Mouse (Mus musculus) cerebellum, adult 18-20 months (tissue): ENCODE data around the gene Ufd1.
"Not testable (repeated sequence)": the region's sequence is repeated elsewhere in the genome, so short reads cannot be mapped to it uniquely, and the experiment has no call there.

Source experiments
- DNase-seq, 2 experiments: peaks; one replicate each; pipeline ENCODE4 v3.0.0; 2021

Ufd1 gene

GRCm38 (mm10) chr16:18812385-18812910, 869 bp downstream of the Ufd1 start:
- DNase-seq, result no peak

GRCm38 (mm10) chr16:18822356-18822755, 10.8 kb downstream of the Ufd1 start:
- no peak for DNase-seq

- DNase-seq, result no peak
Observed at GRCm38 (mm10) chr16:18822925-18823324, 11.3 kb downstream of the Ufd1 start.

- no peak for DNase-seq
Observed at GRCm38 (mm10) chr16:18828630-18829029, 17.1 kb downstream of the Ufd1 start.

- DNase-seq, result no peak
Observed at GRCm38 (mm10) chr16:18829102-18829501, 17.5 kb downstream of the Ufd1 start.

- DNase-seq, result no peak
Observed at GRCm38 (mm10) chr16:18833486-18833885, 21.9 kb downstream of the Ufd1 start.

GRCm38 (mm10) chr16:18836073-18836467, 24.5 kb downstream of the Ufd1 start:
- no peak for DNase-seq

GRCm38 (mm10) chr16:18836468-18837208, 25.1 kb downstream of the Ufd1 start, which contains the start of the genes 2510002D24Rik and Gm28539:
TSS of gene 2510002D24Rik (plus strand) at chr16:18836578.
TSS of gene Gm28539 (plus strand) at chr16:18836584.
- peak; percentile 96 to 98 for DNase-seq

GRCm38 (mm10) chr16:18838346-18838745, 26.8 kb downstream of the Ufd1 start:
- DNase-seq, result no peak

- DNase-seq, result no peak
Observed at GRCm38 (mm10) chr16:18846301-18846820, 34.8 kb downstream of the Ufd1 start.

- not testable (repeated sequence) for DNase-seq
Observed at GRCm38 (mm10) chr16:18849521-18850190, 38.1 kb downstream of the Ufd1 start.

- peak; percentile 61 to 68 for DNase-seq
Observed at GRCm38 (mm10) chr16:18858551-18858950, 47.0 kb downstream of the Ufd1 start.

GRCm38 (mm10) chr16:18860186-18860585, 48.6 kb downstream of the Ufd1 start:
- peak; percentile 22 to 42 for DNase-seq

- not testable (repeated sequence) for DNase-seq
Observed at GRCm38 (mm10) chr16:18870495-18870894, 58.9 kb downstream of the Ufd1 start.

- DNase-seq, result no peak
Observed at GRCm38 (mm10) chr16:18876091-18876441, 64.5 kb downstream of the Ufd1 start.

GRCm38 (mm10) chr16:18876442-18877308, 65.1 kb downstream of the Ufd1 start, which contains the start of the genes Mrpl40 and Hira:
TSS of gene Mrpl40 (minus strand) at chr16:18876862.
TSS of gene Hira (plus strand) at chr16:18877037.
- DNase-seq, result peak; percentile 92 to 95

- peak in 1 of 2 experiments; percentile 55 for DNase-seq
Observed at GRCm38 (mm10) chr16:18877386-18878090, 66.0 kb downstream of the Ufd1 start.

- no peak for DNase-seq
Observed at GRCm38 (mm10) chr16:18878091-18878720, 66.6 kb downstream of the Ufd1 start.

GRCm38 (mm10) chr16:18884044-18884443, 72.5 kb downstream of the Ufd1 start:
- no peak for DNase-seq
